Mouse (Mus musculus) liver, adult 2 months (tissue): Measurements from ENCODE around the gene Folr2. TPM values are rescaled to one million over a fixed set of nuclear protein-coding genes. Genes with fewer than 3 reads are reported as not detected.

Source experiments
- DNase-seq: peaks from one replicate; pipeline ENCODE4 v3.0.0-alpha.2; 2011; ENCODE audit warnings: low read depth, low spot score; ENCODE audit errors: extremely low read depth
- H3K27ac ChIP-seq: fragments of 200-500 bp; replicated peaks from 2 replicates; pipeline ENCODE4 v1.5.1; 2012; ENCODE audit warnings: low read depth, mild to moderate bottlenecking, control low read depth, inconsistent platforms, low read length; ENCODE audit not compliant: insufficient read depth
- H3K27me3 ChIP-seq: fragments of 200-500 bp; 2 replicates; pipeline ENCODE4 v1.6.1; 2012; ENCODE audit warnings: mild to moderate bottlenecking, moderate library complexity, low read length, inconsistent platforms; ENCODE audit not compliant: control insufficient read depth, insufficient read depth
- H3K36me3 ChIP-seq: fragments of 200-500 bp; 2 replicates; pipeline ENCODE4 v1.6.1; 2012; ENCODE audit warnings: low read length, inconsistent platforms; ENCODE audit not compliant: control insufficient read depth, insufficient read depth
- H3K4me1 ChIP-seq: fragments of 200-500 bp; 2 replicates; pipeline ENCODE4 v1.6.1; 2011; ENCODE audit warnings: low read length; ENCODE audit not compliant: control insufficient read depth, insufficient read depth
- H3K4me3 ChIP-seq: fragments of 200-500 bp; 2 replicates; pipeline ENCODE4 v1.5.1; 2011; ENCODE audit warnings: low read depth, mild to moderate bottlenecking, control low read depth, low read length, moderate library complexity; ENCODE audit not compliant: insufficient read depth
- H3K79me2 ChIP-seq: fragments of 200-500 bp; 2 replicates; pipeline ENCODE4 v1.6.1; 2012; ENCODE audit warnings: inconsistent platforms, mild to moderate bottlenecking, low read length, moderate library complexity; ENCODE audit not compliant: control insufficient read depth, insufficient read depth
- H3K9ac ChIP-seq: fragments of 200-500 bp; 2 replicates; pipeline ENCODE4 v1.6.1; 2012; ENCODE audit warnings: low read depth, mild to moderate bottlenecking, control low read depth, inconsistent platforms, low read length
- CTCF ChIP-seq: fragments of 200-500 bp; IDR thresholded peaks from 2 replicates; pipeline ENCODE4 v1.5.1; 2011; ENCODE audit warnings: low read depth, low read length, control low read depth
- POLR2A ChIP-seq: fragments of 200-500 bp; IDR thresholded peaks from 2 replicates; pipeline ENCODE4 v1.6.1; 2011; ENCODE audit warnings: low read length, control low read depth; ENCODE audit not compliant: insufficient read depth; ENCODE audit errors: extremely low read depth
- WGBS: fragments of 180-500 bp; shearing (Covaris S2); methylation state at CpG from one replicate; pipeline ENCODE4 v1.1.7; 2018; 5-methylcytosine and 5-hydroxymethylcytosine counted together
- polyA plus RNA-seq: library from polyadenylated mRNA; depleted of rRNA; stranded (reverse); fragments of >200 nt; gene quantifications from 2 replicates; pipeline ENCODE4 v1.2.3, GENCODE M21; 2012
- total RNA-seq: library from RNA; depleted of rRNA; stranded (reverse); fragments of >200 nt; gene quantifications from 2 replicates; pipeline ENCODE4 v1.2.3, GENCODE M21; 2014

Folr2 gene
- total and polyA plus RNA-seq, 2 experiments, result 23.1 to 37.4 TPM

- Histone ChIP-seq H3K79me2 (peaks cover 6% of the 10 kb centered on the region; the same call in 1 of the 2 replicates), H3K4me1 (peaks cover 4% of the 10 kb centered on the region; the same call in 1 of the 2 replicates), H3K27ac (no peak overlapping the region), H3K36me3 (peaks cover 16% of the 10 kb centered on the region; the same call in 1 of the 2 replicates), H3K4me3 (peak overlapping the region; percentile 95; the same call in 1 of the 2 replicates), H3K27me3 (no peaks in the 10 kb centered on the region), H3K9ac (no peak overlapping the region)
- TF ChIP-seq POLR2A, result no peak
- no peak for TF ChIP-seq CTCF
- 53% methylated on average over 5 of the region's 5 CpGs for WGBS
- DNase-seq, result no peak
Measured at GRCm38 (mm10) chr7:101835457-101836109, 21.4 kb downstream of the Folr2 start.

GRCm38 (mm10) chr7:101834903-101835302 lies 22.1 kb downstream of the Folr2 start:
- no peaks in the 10 kb centered on the region for H3K27me3 ChIP-seq
- H3K4me1 ChIP-seq, result peaks cover 4% of the 10 kb centered on the region; the same call in 1 of the 2 replicates
- WGBS, result 90% methylated on average over 3 of the region's 3 CpGs
- no peak for DNase-seq
- H3K79me2 ChIP-seq, result peaks cover 6% of the 10 kb centered on the region; the same call in 1 of the 2 replicates
- H3K36me3 ChIP-seq, result peaks cover 20% of the 10 kb centered on the region; the same call in 1 of the 2 replicates
- H3K27ac ChIP-seq, result no peak overlapping the region
- no peak overlapping the region for H3K4me3 ChIP-seq
- no peak overlapping the region for H3K9ac ChIP-seq
- TF ChIP-seq POLR2A, result no peak
- TF ChIP-seq CTCF, result no peak

GRCm38 (mm10) chr7:101833916-101834584 lies 22.9 kb downstream of the Folr2 start:
- TF ChIP-seq POLR2A, result no peak
- TF ChIP-seq CTCF, result no peak
- no peak for DNase-seq
- H3K27ac ChIP-seq, result no peak overlapping the region
- no peaks in the 10 kb centered on the region for H3K27me3 ChIP-seq
- H3K4me1 ChIP-seq, result peaks cover 4% of the 10 kb centered on the region; the same call in 1 of the 2 replicates
- no peak overlapping the region for H3K4me3 ChIP-seq
- H3K9ac ChIP-seq, result no peak overlapping the region
- peaks cover 27% of the 10 kb centered on the region for H3K36me3 ChIP-seq
- 96% methylated on average over 3 of the region's 3 CpGs for WGBS
- peaks cover 6% of the 10 kb centered on the region; the same call in 1 of the 2 replicates for H3K79me2 ChIP-seq

GRCm38 (mm10) chr7:101833352-101833751 lies 23.6 kb downstream of the Folr2 start:
- peaks cover 33% of the 10 kb centered on the region for H3K36me3 ChIP-seq
- H3K4me3 ChIP-seq, result no peak overlapping the region
- DNase-seq, result no peak
- no peaks in the 10 kb centered on the region for H3K27me3 ChIP-seq
- H3K9ac ChIP-seq, result no peak overlapping the region
- H3K27ac ChIP-seq, result no peak overlapping the region
- WGBS, result 88% methylated on average over 5 of the region's 5 CpGs
- peaks cover 6% of the 10 kb centered on the region; the same call in 1 of the 2 replicates for H3K79me2 ChIP-seq
- TF ChIP-seq POLR2A, result no peak
- no peak for TF ChIP-seq CTCF
- H3K4me1 ChIP-seq, result no peaks in the 10 kb centered on the region

GRCm38 (mm10) chr7:101832372-101832771 lies 24.6 kb downstream of the Folr2 start:
- Histone ChIP-seq H3K36me3 (peaks cover 42% of the 10 kb centered on the region), H3K27ac (no peak overlapping the region), H3K79me2 (peaks cover 6% of the 10 kb centered on the region; the same call in 1 of the 2 replicates), H3K4me3 (no peak overlapping the region), H3K4me1 (no peaks in the 10 kb centered on the region), H3K9ac (no peak overlapping the region), H3K27me3 (no peaks in the 10 kb centered on the region)
- 94% methylated on average over 4 of the region's 4 CpGs for WGBS
- no peak for DNase-seq
- no peak for TF ChIP-seq POLR2A
- no peak for TF ChIP-seq CTCF

GRCm38 (mm10) chr7:101831437-101831836 lies 25.6 kb downstream of the Folr2 start:
- DNase-seq, result no peak
- 98% methylated on average over 8 of the region's 8 CpGs for WGBS
- Histone ChIP-seq H3K27ac (no peak overlapping the region), H3K9ac (no peak overlapping the region), H3K27me3 (no peaks in the 10 kb centered on the region), H3K36me3 (peaks cover 49% of the 10 kb centered on the region), H3K4me3 (no peak overlapping the region), H3K79me2 (peaks cover 2% of the 10 kb centered on the region; the same call in 1 of the 2 replicates), H3K4me1 (no peaks in the 10 kb centered on the region)
- no peak for TF ChIP-seq CTCF
- TF ChIP-seq POLR2A, result no peak
